ENCODE assay signal across 13 mouse cellular contexts in genomic region chr11:115836656-115837395, GRCm38 (mm10). TPM values are rescaled to one million over a fixed set of nuclear protein-coding genes. Genes with fewer than 3 reads are reported as not detected.
DNase-seq lines count a peak whose midpoint lies in the region; ATAC-seq and TF ChIP-seq lines count a peak whose summit lies in the region.
"Had no signal": no experiment of that assay in that cellular context is flagged by ENCODE, and none has a peak within 500 bp of the region (broad histone marks: within the 10 kb centered on the region; RNA-seq: fewer than 3 reads in every experiment).

No protein-coding gene starts in this region.

- H3K9me3 ChIP-seq in heart, embryonic 15.5 days (replicated peaks) = no peaks in the 10 kb centered on the region
- no peaks in the 10 kb centered on the region for H3K9me3 ChIP-seq in ES-E14 (ENCODE audit: control insufficient read depth, insufficient read depth, low read depth, low read length)
- H3K9me3 ChIP-seq: midbrain, embryonic 15.5 days; neural tube, embryonic 13.5 days had no signal

- H3K27ac ChIP-seq in heart, embryonic 15.5 days = peak overlapping the region; percentile 59
- H3K27ac ChIP-seq in ES-E14 (ENCODE audit: insufficient read depth, low read depth, low read length, poor library complexity, severe bottlenecking) = peak overlapping the region; percentile 33; the same call in 1 of the 2 replicates
- H3K27ac ChIP-seq: gastrocnemius, adult 2 months; midbrain, embryonic 15.5 days; neural tube, embryonic 13.5 days had no signal

- H3K4me2 ChIP-seq in heart, embryonic 15.5 days = no peak overlapping the region
- H3K4me2 ChIP-seq: midbrain, embryonic 15.5 days; neural tube, embryonic 13.5 days had no signal

- H3K27me3 ChIP-seq in heart, embryonic 15.5 days = no peaks in the 10 kb centered on the region

- in situ Hi-C loops in ES-E14 (cut with MboI; ENCODE audit: low sequenced_read_pairs in 2 of 2, unreplicated experiment in 2 of 2) = no loop called here

- no peak for DNase-seq in heart, adult 9 months (ENCODE audit: low spot score in 2 of 2)
- peak; percentile 45 for DNase-seq in ES-E14 (ENCODE audit: low read depth, low spot score)
- DNase-seq in kidney, adult 18-20 months = peak; percentile 62
- peak; percentile 48 to 80 for DNase-seq in lung, postnatal 4 days
- no peak for DNase-seq in testis, postnatal 10 days (ENCODE audit: low spot score)
- DNase-seq in layer of hippocampus, adult 9-11 months = no peak
- DNase-seq in cerebellum, adult 8-10 months = no peak
- DNase-seq: cerebellum, adult 18-20 months; gastrocnemius, adult 2 months; left cerebral cortex, postnatal 4 days had no signal

- no peaks in the 10 kb centered on the region for H3K36me3 ChIP-seq in heart, embryonic 15.5 days
- H3K36me3 ChIP-seq in ES-E14 (ENCODE audit: control insufficient read depth, insufficient read depth, low read length, poor library complexity, severe bottlenecking) = peaks cover 14% of the 10 kb centered on the region; the same call in 1 of the 2 replicates
- H3K36me3 ChIP-seq: midbrain, embryonic 15.5 days; neural tube, embryonic 13.5 days had no signal

- peaks cover 73% of the 10 kb centered on the region for H3K4me1 ChIP-seq in heart, embryonic 15.5 days (replicated peaks)
- peaks cover 15 to 69% of the 10 kb centered on the region in 2 experiments for H3K4me1 ChIP-seq in ES-E14 (ENCODE audit: control insufficient read depth in 2 of 2, insufficient read depth in 2 of 2, low read length in 2 of 2, poor library complexity in 1 of 2)
- H3K4me1 ChIP-seq: midbrain, embryonic 15.5 days had no signal

- no peak for ATAC-seq in heart, embryonic 15.5 days (replicated peaks; ENCODE audit: insufficient number of reproducible peaks, insufficient read depth, low FRiP score, low read depth)
- ATAC-seq: midbrain, embryonic 15.5 days had no signal

- WGBS in heart, embryonic 15.5 days = 37% methylated on average over 11 of the region's 11 CpGs

- no peak overlapping the region for H3K9ac ChIP-seq in heart, embryonic 15.5 days
- no peak overlapping the region; the same call in 1 of the 2 replicates for H3K9ac ChIP-seq in ES-E14 (ENCODE audit: insufficient read depth, low read depth, low read length, poor library complexity, severe bottlenecking)
- H3K9ac ChIP-seq: midbrain, embryonic 15.5 days; neural tube, embryonic 13.5 days had no signal

- H3K4me3 ChIP-seq in heart, embryonic 15.5 days = no peak overlapping the region
- H3K4me3 ChIP-seq in ES-E14 (ENCODE audit: insufficient read depth in 1 of 2, low read depth in 1 of 2, low read length in 2 of 2, poor library complexity in 1 of 2, severe bottlenecking in 1 of 2) = no peak overlapping the region
- H3K4me3 ChIP-seq: gastrocnemius, adult 2 months; midbrain, embryonic 15.5 days; neural tube, embryonic 13.5 days had no signal

TF ChIP-seq in ES-E14, 5 proteins besides CTCF, POLR2A, EP300 and RAD21:
- no peak for TF ChIP-seq ZC3H11A (IDR thresholded peaks at IDR 0.05; ENCODE audit: borderline replicate concordance, low read depth, low read length)
TF ChIP-seq in ES-E14: peak in this region for 0.

RNA-seq across cellular contexts. Expression of gene Llgl2, which starts 13.0 kb away (rescaled TPM):
- polyA plus RNA-seq in heart, embryonic 15.5 days (2015; fragmentation: Nextera tagmentation; extraction: Ambion mirVana) = 12.7 and 17.2 TPM in 2 replicates
- 96.5 and 145 TPM in 2 replicates for total RNA-seq in ES-E14 (2012; rRNA removed)

RNA-seq across cellular contexts. Expression of gene Myo15b, which starts 21.4 kb away (rescaled TPM):
- 0.16 TPM in 2 replicates for polyA plus RNA-seq in heart, embryonic 15.5 days (2015; fragmentation: Nextera tagmentation; extraction: Ambion mirVana)
- 4.6 and 7.7 TPM in 2 replicates for total RNA-seq in ES-E14 (2012; rRNA removed)
- total RNA-seq: gastrocnemius, adult 2 months had no signal

RNA-seq across cellular contexts. Expression of gene Tsen54, which starts 22.3 kb away (rescaled TPM):
- polyA plus RNA-seq in heart, embryonic 15.5 days (2015; fragmentation: Nextera tagmentation; extraction: Ambion mirVana) = 20.1 and 26.4 TPM in 2 replicates
- 63.6 and 64.4 TPM in 2 replicates for total RNA-seq in ES-E14 (2012; rRNA removed)

RNA-seq across cellular contexts. Expression of gene Caskin2, which starts 23.4 kb away (rescaled TPM):
- polyA plus RNA-seq in heart, embryonic 15.5 days (2015; fragmentation: Nextera tagmentation; extraction: Ambion mirVana) = 18.0 and 22.5 TPM in 2 replicates
- 9.6 and 10.5 TPM in 2 replicates for total RNA-seq in ES-E14 (2012; rRNA removed)

Comparison
In these comparisons a context has a peak if more than half of its experiments do, and no peak if none do; other contexts are left out.
1. DNase-seq: peak in ES-E14 (single experiment), kidney, adult 18-20 months (single experiment) and lung, postnatal 4 days (2 of 2); none in heart, adult 9 months (0 of 2), testis, postnatal 10 days (single experiment), layer of hippocampus, adult 9-11 months (single experiment) and cerebellum, adult 8-10 months (single experiment).